Mouse (Mus musculus) left cerebral cortex, adult 11 months (tissue): ENCODE measurements around the gene Lamc1.
"Not testable (repeated sequence)": the region's sequence is repeated elsewhere in the genome, so short reads cannot be mapped to it uniquely, and the experiment has no call there.

Experiments
- DNase-seq: peaks from one replicate; pipeline ENCODE4 v3.0.0; 2022; ENCODE audit warnings: low spot score

The Lamc1 gene

DNA sequence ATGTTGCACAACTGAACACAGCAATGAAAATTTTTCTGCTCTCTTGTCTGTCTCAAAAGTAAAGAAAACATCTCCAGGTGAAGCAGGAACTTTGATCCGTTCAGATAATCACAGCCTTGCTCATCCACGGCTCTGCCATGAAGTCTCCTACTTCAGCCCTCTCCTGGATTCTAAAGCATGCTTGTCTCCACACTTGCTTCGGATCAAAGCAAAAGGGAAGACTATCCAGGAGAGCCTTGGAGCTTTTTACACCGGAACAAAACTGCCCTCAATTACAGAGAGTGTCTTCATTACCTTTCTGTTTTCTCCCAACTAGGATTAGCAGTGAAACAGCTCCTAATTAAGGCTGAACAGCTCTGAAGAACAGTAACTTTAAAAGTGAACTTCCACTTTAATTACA is 1.4 kb downstream of the Lamc1 start:
- no peak for DNase-seq

DNA sequence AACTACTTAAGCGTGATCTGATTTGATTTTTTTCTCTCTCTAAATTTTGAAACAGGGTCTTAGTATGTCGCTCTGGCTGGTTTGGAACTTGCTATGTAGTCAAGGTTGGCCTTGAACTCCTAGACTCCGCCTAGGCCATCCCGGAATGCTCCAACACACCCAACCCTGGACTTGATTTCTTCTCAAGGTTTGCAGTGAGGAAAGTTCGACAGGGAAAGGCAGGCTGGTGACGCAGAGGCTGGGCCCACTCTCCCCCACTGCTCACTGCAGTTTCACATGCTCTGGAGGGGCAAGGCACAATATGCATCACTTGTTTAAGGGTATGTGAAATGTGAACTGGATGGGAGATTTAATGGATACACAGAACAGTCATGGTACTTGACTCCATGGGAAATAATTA is 3.3 kb downstream of the Lamc1 start:
- DNase-seq, result no peak

DNA sequence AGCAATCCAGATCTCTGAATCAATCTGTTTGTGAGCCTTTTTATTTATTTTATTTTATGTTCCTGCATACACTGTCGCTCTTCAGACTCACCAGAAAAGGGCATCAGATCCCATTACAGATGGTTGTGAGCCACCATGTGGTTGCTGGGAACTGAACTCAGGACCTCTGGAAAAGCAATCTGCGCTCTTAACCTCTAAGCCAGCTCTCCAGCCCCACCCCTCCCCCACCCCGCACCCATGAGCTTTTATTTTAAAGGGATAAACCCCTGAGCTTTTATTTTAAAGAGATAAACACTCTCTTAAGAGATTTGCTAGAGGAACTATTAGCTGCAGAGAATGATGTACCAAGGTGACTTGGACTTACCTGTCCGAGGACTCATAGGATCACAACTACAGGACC is 5.5 kb downstream of the Lamc1 start:
- no peak for DNase-seq

DNA sequence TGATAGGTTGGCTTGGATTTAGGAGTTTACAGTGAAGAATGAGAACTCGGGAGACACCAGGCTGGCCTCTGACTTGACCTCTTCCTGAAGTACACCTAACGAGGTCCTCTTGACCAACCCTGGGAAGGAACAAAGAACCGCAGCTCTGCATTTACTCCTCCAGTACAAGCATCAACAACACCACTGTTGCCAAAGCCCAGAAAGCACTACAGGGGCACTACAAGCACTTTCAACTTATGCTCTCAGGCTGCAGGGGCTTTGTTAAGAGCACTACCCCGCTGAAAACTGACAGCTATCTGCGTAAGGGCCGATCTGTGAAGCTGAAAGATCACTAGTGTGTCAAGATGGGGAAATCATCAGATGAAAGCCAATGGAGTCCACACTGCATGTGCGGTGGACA is 6.4 kb downstream of the Lamc1 start:
- DNase-seq, result no peak

GRCm38 (mm10) chr1:153321404-153321803 is 11.2 kb downstream of the Lamc1 start:
- no peak for DNase-seq

- no peak for DNase-seq
Measured at GRCm38 (mm10) chr1:153320554-153321147, 11.9 kb downstream of the Lamc1 start.

- no peak for DNase-seq
Measured at GRCm38 (mm10) chr1:153320121-153320520, 12.5 kb downstream of the Lamc1 start.

DNA sequence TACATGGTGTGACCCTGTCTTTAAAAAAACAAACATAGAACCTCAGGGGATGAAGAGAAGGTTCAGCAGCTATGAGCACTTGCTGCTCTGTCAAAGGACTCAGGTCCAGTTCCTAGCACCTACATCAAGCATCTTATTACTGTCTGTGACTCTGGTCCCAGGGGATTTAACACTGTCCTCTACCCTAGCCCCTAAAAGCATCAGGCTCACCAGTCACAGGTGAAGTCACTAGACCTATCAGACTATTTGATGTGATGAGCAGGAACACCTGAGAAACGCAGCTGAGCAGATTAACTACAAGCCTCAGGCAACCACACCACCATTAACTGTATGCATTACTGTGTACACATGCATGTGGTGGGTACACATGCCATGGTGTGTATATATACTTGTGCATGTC is 13.8 kb downstream of the Lamc1 start:
- no peak for DNase-seq

- no peak for DNase-seq
Measured at GRCm38 (mm10) chr1:153318287-153318686, 14.3 kb downstream of the Lamc1 start.

DNA sequence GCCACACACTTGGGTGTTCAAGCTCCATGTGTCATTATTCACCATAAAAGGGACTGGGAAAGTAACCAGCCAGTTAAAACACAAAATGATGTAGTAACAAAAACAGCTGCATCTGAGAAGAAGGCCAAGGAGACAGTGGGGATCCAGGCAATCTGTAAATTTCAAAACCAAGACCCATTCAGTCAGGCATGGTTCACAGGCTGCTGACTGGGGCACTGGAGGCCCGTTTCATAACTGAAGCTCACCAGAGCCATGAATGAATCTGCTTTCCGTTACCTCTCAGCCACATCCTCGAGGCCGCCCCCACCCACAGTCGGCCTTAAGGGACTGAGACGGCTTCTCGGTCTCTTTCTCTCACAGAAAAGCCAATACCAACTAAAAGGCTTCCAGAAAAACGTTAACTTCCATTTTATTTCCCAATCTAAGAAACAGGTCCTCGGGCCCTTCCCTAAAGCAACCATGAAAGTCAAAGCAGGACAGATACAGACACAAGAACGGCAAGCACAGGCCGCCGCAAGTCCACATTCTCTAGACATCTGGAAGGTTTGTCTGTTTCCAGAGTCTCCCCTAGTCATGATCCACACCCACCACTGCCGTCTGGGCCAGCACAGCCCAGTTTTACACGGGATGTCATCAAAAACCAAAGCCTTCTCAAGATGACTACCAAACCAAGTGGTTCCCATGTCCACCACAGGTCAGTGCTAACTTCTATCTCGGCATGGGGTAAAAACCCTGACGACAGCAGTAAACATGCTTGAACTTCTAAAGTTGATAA is 14.9 kb downstream of the Lamc1 start:
- no peak for DNase-seq

GRCm38 (mm10) chr1:153316956-153317355 is 15.6 kb downstream of the Lamc1 start:
- no peak for DNase-seq

DNA sequence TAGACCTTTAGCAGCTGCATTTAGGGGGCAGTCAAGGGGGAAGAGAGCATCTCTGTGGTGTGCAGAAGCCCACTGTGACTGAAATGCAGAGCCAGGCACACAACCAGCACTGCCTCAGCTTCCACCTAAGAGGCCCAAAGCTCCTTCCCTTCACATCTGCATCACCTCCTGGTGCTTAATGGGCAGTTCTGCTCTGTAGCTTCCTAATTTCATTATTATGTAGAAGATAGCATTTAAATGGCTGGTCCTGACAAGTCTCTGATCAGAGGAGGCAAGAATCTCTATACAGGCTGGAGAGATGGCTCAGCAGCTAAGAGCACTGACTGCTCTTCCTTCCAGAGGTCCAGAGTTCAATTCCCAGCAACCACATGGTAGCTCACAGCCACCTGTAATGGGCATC is 16.3 kb downstream of the Lamc1 start:
- no peak for DNase-seq

DNA sequence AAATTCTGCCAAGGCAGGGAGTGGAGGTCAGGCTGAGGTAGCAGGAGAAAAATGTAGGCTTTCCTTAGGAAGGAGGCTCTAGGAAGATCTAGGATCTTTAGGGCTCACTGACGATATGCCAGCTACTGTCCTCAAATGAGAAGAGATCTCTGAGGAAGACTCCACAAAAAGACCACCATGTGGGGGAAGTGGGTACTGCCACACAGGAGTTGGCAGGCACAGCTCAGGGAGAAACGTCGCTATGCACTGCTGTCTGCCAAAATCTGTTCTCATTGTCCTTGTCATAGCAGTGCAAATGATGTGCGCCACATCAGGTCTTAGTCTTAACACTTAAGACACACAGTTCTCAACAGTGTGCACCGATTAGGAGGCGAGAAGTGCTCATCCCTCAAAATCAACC is 17.5 kb downstream of the Lamc1 start:
- DNase-seq, result no peak

DNA sequence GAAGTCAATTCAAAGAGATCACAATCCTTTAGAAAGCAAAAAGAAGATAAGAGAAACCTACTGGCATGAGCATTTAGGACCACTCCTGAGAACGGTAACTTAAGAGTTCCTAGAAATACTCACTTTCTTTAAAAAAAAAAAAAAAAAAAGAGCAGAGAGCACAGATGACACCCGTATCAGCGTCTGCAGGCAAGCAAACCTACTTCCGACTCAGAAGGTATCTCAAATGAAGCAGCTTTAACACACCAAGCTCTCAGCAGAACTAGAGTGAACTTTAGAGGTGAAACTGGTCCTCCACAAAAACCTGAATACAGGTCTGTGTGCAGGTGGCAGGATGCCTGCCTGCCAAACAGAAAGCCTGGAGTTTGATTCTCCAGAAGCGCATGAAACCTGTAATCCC is 19.6 kb downstream of the Lamc1 start:
- no peak for DNase-seq

DNA sequence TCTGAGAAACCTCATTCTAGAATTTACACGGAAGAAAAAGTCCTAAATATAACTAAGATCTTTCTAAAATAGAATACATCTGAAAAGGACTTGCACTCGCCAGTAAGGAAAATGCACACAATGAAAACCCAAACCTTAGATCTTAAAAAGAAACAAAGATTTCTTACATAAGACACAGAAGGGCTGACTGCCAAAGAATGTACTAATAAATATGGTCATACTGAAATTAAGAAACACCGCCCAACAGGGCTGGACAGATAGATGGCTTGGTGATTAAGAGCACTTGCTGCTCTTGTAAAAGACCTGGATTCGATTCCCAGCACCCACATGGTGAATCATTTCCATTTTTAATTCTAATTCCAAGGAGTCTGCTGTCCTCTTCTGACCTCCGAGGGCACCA is 22.4 kb downstream of the Lamc1 start:
- no peak for DNase-seq

- DNase-seq, result no peak
Measured at GRCm38 (mm10) chr1:153309310-153309709, 23.3 kb downstream of the Lamc1 start.

DNA sequence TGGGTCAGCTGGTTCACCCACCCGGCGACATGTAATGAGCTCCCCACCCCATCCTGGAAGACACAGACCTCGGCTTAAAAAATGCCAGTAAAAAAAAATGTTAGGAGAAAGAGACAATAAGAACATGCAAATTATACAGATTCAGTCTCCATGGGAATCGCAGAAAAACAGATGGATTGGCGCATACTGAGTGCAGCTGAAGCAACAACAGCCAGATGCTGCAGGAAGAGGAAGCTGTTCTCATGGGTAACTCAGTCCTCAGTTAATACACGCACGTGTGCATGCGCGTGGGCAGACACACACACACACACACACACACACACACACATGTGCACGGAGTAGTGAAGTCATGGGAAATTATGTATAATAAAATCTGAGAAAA is 23.7 kb downstream of the Lamc1 start:
- DNase-seq, result no peak

DNA sequence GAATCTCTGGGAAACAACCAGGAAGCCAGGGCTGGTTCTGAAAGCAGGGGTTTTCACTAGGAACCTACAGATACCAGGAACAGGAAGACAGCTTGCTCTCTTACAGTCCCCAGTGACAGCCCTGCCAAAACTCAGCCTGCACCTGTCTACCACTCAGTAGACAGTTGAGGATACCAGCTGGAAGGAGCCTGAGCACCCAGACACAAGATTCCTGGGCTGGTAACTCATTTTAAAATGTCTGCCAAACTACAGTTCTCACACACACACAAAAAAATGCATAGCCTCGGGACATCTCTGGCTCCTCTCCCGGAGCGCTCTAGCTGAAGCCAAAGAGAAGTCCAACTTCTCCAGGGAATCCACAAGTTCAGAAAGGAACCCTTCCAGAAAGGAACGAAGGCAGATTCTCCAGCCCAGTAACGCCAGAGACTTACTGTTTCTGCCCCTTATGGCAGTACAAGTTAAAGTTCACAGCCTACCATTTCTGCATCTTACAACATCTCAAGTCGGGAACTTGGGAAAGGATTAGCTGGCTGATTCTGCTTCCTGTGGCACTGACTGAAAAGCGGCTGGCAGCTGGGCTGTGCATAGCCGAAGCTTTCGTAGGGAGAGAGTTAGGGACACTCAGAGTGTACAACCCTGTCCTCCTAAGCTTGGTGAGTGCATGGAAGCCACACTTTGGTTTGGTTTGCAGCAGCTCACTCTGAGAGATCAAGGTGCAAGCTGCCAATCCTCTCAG is 24.2 kb downstream of the Lamc1 start:
- no peak for DNase-seq

DNA sequence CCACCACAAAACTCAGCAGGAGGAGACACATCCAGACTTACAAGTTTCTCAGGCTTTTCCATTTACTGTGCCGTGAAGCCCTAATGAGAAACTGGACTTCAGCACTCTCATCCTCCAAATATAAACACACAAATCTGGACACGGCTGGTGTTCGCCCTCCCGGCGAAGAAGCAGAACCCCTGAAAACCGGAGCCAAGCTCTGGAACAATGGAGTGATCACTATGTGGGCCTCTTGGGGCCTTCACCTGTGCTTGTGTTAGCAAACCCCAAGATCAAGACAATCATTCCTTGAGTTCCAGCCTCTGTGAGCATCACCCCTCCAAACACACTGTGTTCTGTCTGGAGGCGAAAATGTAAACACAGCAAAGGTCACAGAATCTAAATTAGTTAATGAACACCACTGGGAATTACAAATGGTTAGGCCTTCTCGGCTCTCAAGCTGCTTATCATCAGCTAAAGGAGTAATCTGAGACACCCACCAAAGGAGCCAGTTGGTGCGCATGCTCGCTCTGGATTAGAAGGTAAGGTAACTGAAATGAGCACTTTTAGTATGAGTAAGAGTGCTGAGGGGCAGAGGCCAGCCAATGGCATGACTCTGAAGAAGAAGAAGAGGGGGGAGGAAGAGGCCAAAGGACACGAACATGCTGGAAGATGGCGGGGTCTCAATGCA is 24.9 kb downstream of the Lamc1 start:
- no peak for DNase-seq

DNA sequence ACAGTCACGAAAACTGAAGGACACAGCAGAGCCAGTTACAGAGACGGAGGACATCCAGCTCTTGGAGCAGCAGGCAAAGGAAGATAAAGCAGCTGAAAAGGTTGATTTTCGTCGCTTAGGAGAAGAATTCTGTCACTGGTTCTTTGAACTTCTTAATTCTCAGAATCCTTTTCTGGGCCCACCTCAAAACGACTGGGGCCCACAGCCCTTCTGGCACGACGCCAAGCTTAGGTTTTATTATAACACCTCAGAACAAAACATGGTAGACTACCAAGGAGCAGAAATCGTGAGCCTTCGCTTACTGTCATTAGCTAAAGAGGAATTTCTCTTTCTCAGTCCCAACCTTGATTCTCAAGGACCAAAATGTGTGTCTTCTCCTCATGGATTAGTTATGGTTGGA is 26.9 kb downstream of the Lamc1 start:
- not testable (repeated sequence) for DNase-seq

DNA sequence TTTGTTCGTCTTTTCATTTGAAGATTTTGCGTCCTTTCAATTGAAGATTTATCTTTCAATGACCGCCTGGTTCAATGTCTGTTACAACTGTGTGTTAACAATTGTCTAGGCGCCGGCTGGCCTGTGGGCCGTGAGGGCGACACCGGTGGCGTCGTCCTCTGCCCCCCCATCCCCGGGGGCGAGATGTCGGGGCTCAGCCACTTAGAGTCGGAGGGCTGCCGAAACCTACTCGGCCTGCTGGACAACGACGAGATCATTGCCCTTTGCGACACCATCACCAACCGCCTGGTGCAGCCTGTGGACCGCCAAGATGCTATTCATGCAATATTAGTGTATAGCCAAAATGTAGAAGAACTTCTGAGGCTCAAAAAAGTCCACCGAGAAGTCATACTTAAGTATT is 27.3 kb downstream of the Lamc1 start:
- DNase-seq, result not testable (repeated sequence)

DNA sequence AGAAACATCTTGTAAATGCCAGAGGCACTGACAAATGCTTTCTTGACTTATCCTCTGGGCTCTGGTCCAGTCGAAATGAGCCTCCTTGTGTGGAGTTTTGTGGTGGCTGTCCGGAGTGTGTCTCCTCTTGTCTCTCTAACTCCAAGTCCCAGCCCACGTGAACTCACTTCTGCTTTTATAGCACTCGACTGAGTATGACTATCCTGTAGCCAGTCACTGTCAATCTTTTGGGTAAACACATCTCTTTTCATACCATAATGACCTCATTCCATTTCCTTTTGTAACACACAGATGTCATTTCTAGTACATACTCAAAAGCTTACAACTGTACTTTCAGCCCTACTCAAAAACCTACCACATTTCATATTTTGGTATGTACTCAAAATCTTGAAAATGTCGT is 33.1 kb downstream of the Lamc1 start:
- DNase-seq, result not testable (repeated sequence)
